Mouse (Mus musculus) myocyte (in vitro differentiated cells): ENCODE results near the gene Mst1r. TPM values are rescaled to one million over a fixed set of nuclear protein-coding genes. Genes with fewer than 3 reads are reported as not detected.

Experiments used
- H3K27me3 ChIP-seq: one replicate; pipeline ENCODE4 v1.6.1; 2011; ENCODE audit not compliant: control insufficient read depth, insufficient read depth, insufficient read length
- H3K36me3 ChIP-seq: one replicate; pipeline ENCODE4 v1.6.1; 2011; ENCODE audit not compliant: control insufficient read depth, insufficient read depth
- H3K4me2 ChIP-seq: one replicate; pipeline ENCODE4 v1.6.1; 2011; ENCODE audit warnings: low read depth, control low read depth
- H3K4me3 ChIP-seq: one replicate; pipeline ENCODE4 v1.5.1; 2011; ENCODE audit warnings: mild to moderate bottlenecking, control low read depth, moderate library complexity
- H3K79me2 ChIP-seq: one replicate; pipeline ENCODE4 v1.6.1; 2011; ENCODE audit not compliant: control insufficient read depth, insufficient read depth
- H3ac ChIP-seq: one replicate; pipeline ENCODE4 v1.6.1; 2011; ENCODE audit not compliant: control insufficient read depth, insufficient read length
- E2F4 ChIP-seq: IDR thresholded peaks from one replicate; pipeline ENCODE4 v1.6.1; 2011; ENCODE audit warnings: mild to moderate bottlenecking, control low read depth, moderate library complexity; ENCODE audit not compliant: insufficient read depth
- polyA plus RNA-seq: library from polyadenylated mRNA; unstranded; fragments of >200 nt; fragmentation: generic; extraction: Trizol; gene quantifications from one replicate; pipeline ENCODE4 v1.2.1, GENCODE M21; 2012; ENCODE audit warnings: missing spikeins

Mst1r gene
- polyA plus RNA-seq, 1 experiment, result 0.04 TPM

DNA sequence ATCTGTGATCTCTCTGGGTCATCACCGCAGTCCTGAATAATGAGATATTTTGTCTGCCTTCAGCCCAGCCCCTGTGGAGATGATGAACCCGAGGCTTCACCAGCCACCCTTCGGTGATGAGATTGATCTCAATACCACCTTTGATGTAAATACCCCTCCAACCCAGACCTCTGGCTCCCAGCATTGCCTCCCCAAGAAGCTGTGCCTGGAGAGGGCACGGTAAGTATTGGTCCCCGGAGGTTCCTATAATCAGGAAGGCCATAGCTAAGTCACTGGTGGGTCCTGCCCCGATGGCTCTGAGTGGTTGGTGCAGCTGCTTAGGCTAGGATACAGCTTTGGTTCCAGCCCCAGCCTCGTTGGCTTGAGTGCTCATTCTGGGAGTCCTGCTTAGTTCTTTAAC lies 61.9 kb downstream of the Mst1r start:
- no peak overlapping the region for H3ac ChIP-seq
- no peak overlapping the region for H3K4me3 ChIP-seq
- no peaks in the 10 kb centered on the region for H3K79me2 ChIP-seq
- H3K4me2 ChIP-seq, result no peak overlapping the region
- no peaks in the 10 kb centered on the region for H3K27me3 ChIP-seq
- TF ChIP-seq E2F4, result no peak
- H3K36me3 ChIP-seq, result no peaks in the 10 kb centered on the region

Other genes starting within 250 kb of the Mst1r start
- 0.06 TPM for gene Slc38a3, start 237.3 kb upstream of the Mst1r start, polyA plus RNA-seq
- not detected for gene Gnat1, start 227.2 kb upstream of the Mst1r start, polyA plus RNA-seq
- gene Sema3f, start 196.4 kb upstream of the Mst1r start, polyA plus RNA-seq, result 1.4 TPM
- gene Rbm5, start 135.9 kb upstream of the Mst1r start, polyA plus RNA-seq, result 37.6 TPM
- 10.2 TPM for gene Rbm6, start 33.6 kb upstream of the Mst1r start, polyA plus RNA-seq
- 8.4 TPM for gene Mon1a, start 18.7 kb upstream of the Mst1r start, polyA plus RNA-seq
- gene Actl11, start 21.6 kb downstream of the Mst1r start, polyA plus RNA-seq, result not detected
- gene Camkv, start 28.8 kb downstream of the Mst1r start, polyA plus RNA-seq, result 0.06 TPM
- 4.7 TPM for gene Traip, start 43.3 kb downstream of the Mst1r start, polyA plus RNA-seq
- gene Uba7, start 68.6 kb downstream of the Mst1r start, polyA plus RNA-seq, result 1.2 TPM
- gene Gm20661, start 76.2 kb downstream of the Mst1r start, polyA plus RNA-seq, result not detected
- 1.1 TPM for gene Inka1, start 79.0 kb downstream of the Mst1r start, polyA plus RNA-seq
- not detected for gene Cdhr4, start 85.6 kb downstream of the Mst1r start, polyA plus RNA-seq
- 0.82 TPM for gene Gm20662, start 89.5 kb downstream of the Mst1r start, polyA plus RNA-seq
- gene Ip6k1, start 95.6 kb downstream of the Mst1r start, polyA plus RNA-seq, result 34.4 TPM
- gene Gmppb, start 142.4 kb downstream of the Mst1r start, polyA plus RNA-seq, result 32.0 TPM
- 1.8 TPM for gene Amigo3, start 146.3 kb downstream of the Mst1r start, polyA plus RNA-seq
- 0.65 TPM for gene Mst1, start 173.6 kb downstream of the Mst1r start, polyA plus RNA-seq
- gene Rnf123, start 176.5 kb downstream of the Mst1r start, polyA plus RNA-seq, result 33.4 TPM
- gene Apeh, start 187.7 kb downstream of the Mst1r start, polyA plus RNA-seq, result 59.0 TPM